Mouse (Mus musculus): ENCODE measurements around the gene Scube3. TPM values are rescaled to one million over a fixed set of nuclear protein-coding genes. Genes with fewer than 3 reads are reported as not detected.
"Not testable (repeated sequence)": the region's sequence is repeated elsewhere in the genome, so short reads cannot be mapped to it uniquely, and the experiment has no call there.

Gene Scube3
- polyA plus RNA-seq, 1 experiment: 0.09 TPM

- Histone ChIP-seq H3K36me3 (ENCODE audit: control insufficient read depth, insufficient read depth) (no peaks in the 10 kb centered on the region), H3ac (ENCODE audit: control insufficient read depth, insufficient read length, low read depth) (no peak overlapping the region), H3K27me3 (ENCODE audit: control insufficient read depth, insufficient read depth, insufficient read length) (no peaks in the 10 kb centered on the region), H3K79me3 (ENCODE audit: low read depth) (no peaks in the 10 kb centered on the region), H3K79me2 (ENCODE audit: control insufficient read depth, insufficient read depth) (no peaks in the 10 kb centered on the region), H3K4me3 (ENCODE audit: insufficient read depth, poor library complexity, severe bottlenecking) (no peak overlapping the region)
- TF ChIP-seq MAX (IDR thresholded peaks at IDR 0.05): no peak
- TF ChIP-seq FOSL1 (IDR thresholded peaks at IDR 0.05; ENCODE audit: insufficient read depth, low read length, poor library complexity, severe bottlenecking): no peak
- TF ChIP-seq USF1 (IDR thresholded peaks at IDR 0.05; ENCODE audit: low read depth): no peak
- TF ChIP-seq MYOD1 (IDR thresholded peaks at IDR 0.05; ENCODE audit: control insufficient read depth, insufficient read length, low read depth): no peak
- TF ChIP-seq CEBPB (IDR thresholded peaks at IDR 0.05; ENCODE audit: low read depth): no peak
Measured at GRCm38 (mm10) chr17:28216791-28217190, 74.8 kb downstream of the Scube3 start.

GRCm38 (mm10) chr17:28217721-28218649 is 76.0 kb downstream of the Scube3 start:
- Histone ChIP-seq H3ac (ENCODE audit: control insufficient read depth, insufficient read length, low read depth) (no peak overlapping the region), H3K79me3 (ENCODE audit: low read depth) (no peaks in the 10 kb centered on the region), H3K27me3 (ENCODE audit: control insufficient read depth, insufficient read depth, insufficient read length) (no peaks in the 10 kb centered on the region), H3K36me3 (ENCODE audit: control insufficient read depth, insufficient read depth) (no peaks in the 10 kb centered on the region), H3K4me3 (ENCODE audit: insufficient read depth, poor library complexity, severe bottlenecking) (no peak overlapping the region), H3K79me2 (ENCODE audit: control insufficient read depth, insufficient read depth) (no peaks in the 10 kb centered on the region)
- TF ChIP-seq MYOG (IDR thresholded peaks at IDR 0.05; ENCODE audit: control insufficient read depth, extremely low read depth, insufficient read length) (no peak), CTCF (IDR thresholded peaks at IDR 0.05; ENCODE audit: control insufficient read depth, insufficient read depth, insufficient read length) (no peak)

GRCm38 (mm10) chr17:28222463-28222862 is 80.5 kb downstream of the Scube3 start:
- H3ac ChIP-seq (ENCODE audit: control insufficient read depth, insufficient read length, low read depth); H3K36me3 ChIP-seq (ENCODE audit: control insufficient read depth, insufficient read depth); H3K79me3 ChIP-seq (ENCODE audit: low read depth); H3K27me3 ChIP-seq (ENCODE audit: control insufficient read depth, insufficient read depth, insufficient read length); H3K79me2 ChIP-seq (ENCODE audit: control insufficient read depth, insufficient read depth); H3K4me3 ChIP-seq (ENCODE audit: insufficient read depth, poor library complexity, severe bottlenecking): not testable (repeated sequence)

GRCm38 (mm10) chr17:28223561-28224391 is 81.8 kb downstream of the Scube3 start:
- TF ChIP-seq CTCF (IDR thresholded peaks at IDR 0.05; ENCODE audit: control insufficient read depth, insufficient read depth, insufficient read length): peak; percentile 19
- TF ChIP-seq USF1 (IDR thresholded peaks at IDR 0.05; ENCODE audit: low read depth): no peak
- Histone ChIP-seq H3K79me2 (ENCODE audit: control insufficient read depth, insufficient read depth) (no peaks in the 10 kb centered on the region), H3K27me3 (ENCODE audit: control insufficient read depth, insufficient read depth, insufficient read length) (no peaks in the 10 kb centered on the region), H3K36me3 (ENCODE audit: control insufficient read depth, insufficient read depth) (no peaks in the 10 kb centered on the region), H3K79me3 (ENCODE audit: low read depth) (no peaks in the 10 kb centered on the region), H3ac (ENCODE audit: control insufficient read depth, insufficient read length, low read depth) (peak overlapping the region; percentile 86), H3K4me3 (ENCODE audit: insufficient read depth, poor library complexity, severe bottlenecking) (peak overlapping the region; percentile 26)

Other genes starting within 250 kb of the Scube3 start
- gene Anks1, start 232.8 kb upstream of the Scube3 start, polyA plus RNA-seq (2012; fragmentation: generic; extraction: Trizol): 8.5 TPM
- gene Taf11, start 232.3 kb upstream of the Scube3 start, polyA plus RNA-seq (2012; fragmentation: generic; extraction: Trizol): 38.4 TPM
- not detected for gene Tcp11, start 61.5 kb upstream of the Scube3 start, polyA plus RNA-seq (2012; fragmentation: generic; extraction: Trizol)
- 21.0 TPM for gene Zfp523, start 35.0 kb downstream of the Scube3 start, polyA plus RNA-seq (2012; fragmentation: generic; extraction: Trizol)
- 5.7 TPM for gene Def6, start 65.6 kb downstream of the Scube3 start, polyA plus RNA-seq (2012; fragmentation: generic; extraction: Trizol)
- gene Ppard, start 90.6 kb downstream of the Scube3 start, polyA plus RNA-seq (2012; fragmentation: generic; extraction: Trizol): 24.7 TPM
- 42.0 TPM for gene Fance, start 171.4 kb downstream of the Scube3 start, polyA plus RNA-seq (2012; fragmentation: generic; extraction: Trizol)
- gene Rpl10a, start 186.3 kb downstream of the Scube3 start, polyA plus RNA-seq (2012; fragmentation: generic; extraction: Trizol): 3,499 TPM
- 21.5 TPM for gene Tead3, start 208.7 kb downstream of the Scube3 start, polyA plus RNA-seq (2012; fragmentation: generic; extraction: Trizol)
- gene Tulp1, start 223.1 kb downstream of the Scube3 start, polyA plus RNA-seq (2012; fragmentation: generic; extraction: Trizol): 0.27 TPM

All from C2C12 (cell line).